Mouse (Mus musculus) heart, postnatal 14 days (tissue): Measurements from ENCODE around the gene R3hdm4. TPM values are rescaled to one million over a fixed set of nuclear protein-coding genes. Genes with fewer than 3 reads are reported as not detected.
"Not testable (repeated sequence)": the region's sequence is repeated elsewhere in the genome, so short reads cannot be mapped to it uniquely, and the experiment has no call there.

ENCODE experiments used
- DNase-seq, 2 experiments: peaks; one replicate each; pipeline ENCODE4 v3.0.0; 2021 to 2022
- intact Hi-C: fragments of 180-260 bp; cut with DNase I; formaldehyde crosslinking; loops from one replicate; pipeline ENCODE4 v1.15.1; 2025
- long read RNA-seq, 2 experiments: library from polyadenylated mRNA; stranded (forward); transcript quantifications; one replicate each; pipeline ENCODE4 v2.0.0; 2021
- total RNA-seq, 2 experiments: library from RNA; stranded (reverse); gene quantifications; 2 replicates each; pipeline ENCODE4 v1.2.3; 2021

The R3hdm4 gene
- 10 to 100 TPM; 81.8 to 93.4 TPM for total RNA-seq
- long read RNA-seq, experiment 1, transcript R3hdm4-201 (8 exons, 1,898 nt), result major isoform, 128 of 148 reads
- long read RNA-seq, experiment 1, partial matches to known transcripts, result 6 of 148 reads
- long read RNA-seq, experiment 1, other reads (novel, unspliced or antisense), result 14 of 148 reads
- long read RNA-seq, experiment 2, transcript R3hdm4-201 (8 exons, 1,898 nt), result major isoform, 101 of 120 reads
- long read RNA-seq, experiment 2, partial matches to known transcripts, result 11 of 120 reads
- long read RNA-seq, experiment 2, other reads (novel, unspliced or antisense), result 8 of 120 reads

GRCm38 (mm10) chr10:79920958-79921535 lies at the start of gene R3hdm4:
Gene R3hdm4 (minus strand): TSS chr10:79921208.
- intact Hi-C loops, result no loop called here
- DNase-seq, result no peak

DNA sequence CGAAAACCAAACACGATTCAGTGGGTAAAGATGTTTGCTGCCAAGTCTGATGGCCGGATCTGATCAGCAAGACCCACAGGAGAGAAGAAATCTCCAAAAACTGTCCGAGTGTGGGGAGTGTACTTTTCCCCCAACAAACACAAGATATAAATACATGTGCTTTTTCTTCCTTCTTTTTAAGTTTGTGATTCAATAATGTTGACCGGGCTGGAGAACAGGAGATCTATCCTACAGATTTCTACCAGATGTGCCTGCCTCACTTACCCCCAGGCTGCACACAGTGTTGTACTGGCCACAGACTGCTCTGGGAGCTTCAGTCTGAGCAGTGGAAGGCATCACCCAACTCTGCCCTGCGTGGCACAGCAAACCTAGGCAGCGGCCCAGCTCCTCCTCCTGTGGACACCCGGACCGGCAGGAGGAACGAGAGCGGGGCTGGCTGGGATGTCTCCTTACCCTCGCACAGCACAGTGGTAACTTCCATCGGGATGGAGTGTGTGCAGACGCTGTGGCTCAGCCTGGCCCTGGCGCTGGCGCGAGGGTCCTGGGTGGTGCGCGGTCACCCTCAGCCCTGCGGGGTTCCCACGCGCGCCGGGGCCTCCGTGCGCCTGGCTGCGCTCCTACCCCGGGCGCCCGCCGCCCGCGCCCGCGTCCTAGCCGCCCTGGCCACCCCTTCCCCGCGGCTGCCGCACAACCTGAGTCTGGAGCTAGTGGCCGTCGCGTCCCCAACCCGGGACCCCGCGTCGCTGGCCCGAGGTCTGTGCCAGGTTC lies 49.6 kb upstream of the R3hdm4 start, which contains the start of gene Grin3b:
Gene Grin3b, plus strand, starts transcription at position 301 of the 768 bp plus-strand sequence.
- intact Hi-C loops, result no loop called here
- DNase-seq, result no peak

DNA sequence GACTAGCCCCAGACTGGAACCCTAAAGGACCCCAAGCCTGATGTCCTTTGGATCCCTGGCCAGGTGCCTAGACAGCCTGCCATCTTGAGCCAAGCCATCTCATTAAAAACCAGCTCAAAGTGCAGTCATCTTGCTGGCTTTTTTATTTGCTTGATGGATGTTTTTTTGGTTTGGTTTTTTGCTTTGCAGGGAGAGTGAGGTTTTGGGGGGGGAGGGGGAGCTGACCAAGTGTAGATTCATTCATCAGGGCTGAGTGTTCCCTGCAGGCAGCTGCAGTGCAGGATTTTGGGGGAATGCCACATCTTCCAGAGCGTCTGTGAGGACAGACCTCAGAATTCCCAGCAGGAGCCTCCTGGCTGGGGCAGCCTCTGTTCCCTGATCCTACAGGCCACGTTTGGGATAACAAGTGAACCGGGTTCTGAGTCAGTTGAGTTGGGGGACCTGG lies 48.1 kb upstream of the R3hdm4 start:
- DNase-seq, result no peak
- intact Hi-C loops, result loop anchor here (10.0 kb wide), 2 partner anchors 166 to 276 kb away; partner anchors contain the start of genes Atp5d and Ndufs7

- intact Hi-C loops, result loop anchor here (10.0 kb wide), 2 partner anchors 167 to 277 kb away; partner anchors contain the start of genes Atp5d and Ndufs7
- DNase-seq, result no peak
Measured at GRCm38 (mm10) chr10:79968181-79968580, 47.2 kb upstream of the R3hdm4 start.

- intact Hi-C loops, result loop anchor here (10.0 kb wide), 2 partner anchors 168 to 278 kb away; partner anchors contain the start of genes Atp5d and Ndufs7
- peak; percentile 44 to 48 for DNase-seq
Measured at GRCm38 (mm10) chr10:79966886-79967400, 45.9 kb upstream of the R3hdm4 start.

DNA sequence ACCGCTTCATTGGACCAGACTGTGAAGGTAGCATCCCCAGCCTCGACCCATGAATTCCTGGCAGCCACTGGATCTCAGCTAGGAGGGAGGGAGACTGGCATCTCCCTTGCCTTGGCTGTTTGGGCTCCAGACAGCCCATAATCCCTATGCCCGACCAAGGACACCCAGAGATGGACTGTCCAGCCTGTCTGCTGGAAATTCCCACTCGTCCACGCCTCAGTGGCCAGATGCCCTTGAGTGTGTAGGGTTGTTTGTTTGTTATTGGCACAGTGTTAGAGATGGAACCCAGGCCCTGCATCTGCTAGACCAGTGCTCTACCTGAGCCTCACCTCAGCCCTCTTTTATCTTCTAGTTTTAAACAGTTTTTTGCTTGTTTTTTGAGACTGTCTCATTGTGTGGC lies 44.3 kb upstream of the R3hdm4 start:
- DNase-seq, result no peak

DNA sequence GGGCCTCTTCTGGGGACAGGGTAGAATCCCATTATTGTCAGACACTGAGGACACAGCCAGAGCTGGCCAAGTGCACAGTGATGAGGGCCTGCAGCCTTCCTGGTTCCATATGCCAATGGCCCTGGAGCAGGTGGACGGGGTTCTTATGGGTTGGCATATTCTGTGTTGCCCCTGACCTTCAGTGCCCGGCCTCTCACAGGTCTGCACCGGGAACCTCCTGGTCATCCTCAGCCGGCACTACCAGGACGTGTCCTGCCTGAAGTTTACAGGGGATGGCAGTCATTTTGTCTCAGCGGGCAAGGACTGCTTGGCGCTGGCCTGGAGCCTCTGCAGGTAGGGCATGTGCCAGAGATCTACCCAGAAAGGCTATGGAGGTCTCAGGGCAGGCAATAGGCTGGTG lies 43.7 kb upstream of the R3hdm4 start:
- no peak for DNase-seq
- intact Hi-C loops, result loop anchor here (10.0 kb wide), 2 partner anchors 170 to 280 kb away; partner anchors contain the start of genes Atp5d and Ndufs7

More for the DNA sequence above, 44.3 kb upstream of the R3hdm4 start:
- intact Hi-C loops, result loop anchor here (10.0 kb wide), 2 partner anchors 169 to 279 kb away; partner anchors contain the start of genes Atp5d and Ndufs7

- intact Hi-C loops, result loop anchor here (10.0 kb wide), 2 partner anchors 174 to 284 kb away; partner anchors contain the start of genes Atp5d and Ndufs7
- DNase-seq, result no peak
Measured at GRCm38 (mm10) chr10:79960671-79961294, 39.8 kb upstream of the R3hdm4 start.

GRCm38 (mm10) chr10:79959847-79960601 lies 39.0 kb upstream of the R3hdm4 start, which contains the start of gene Wdr18:
Gene Wdr18 (plus strand): TSS chr10:79960152.
- DNase-seq, result peak; percentile 99
- intact Hi-C loops, result loop anchor here (10.0 kb wide), 2 partner anchors 175 to 285 kb away; partner anchors contain the start of genes Atp5d and Ndufs7

GRCm38 (mm10) chr10:79959412-79959811 lies 38.4 kb upstream of the R3hdm4 start:
- DNase-seq, result peak in 1 of 2 experiments; percentile 51
- intact Hi-C loops, result not testable (repeated sequence)

DNA sequence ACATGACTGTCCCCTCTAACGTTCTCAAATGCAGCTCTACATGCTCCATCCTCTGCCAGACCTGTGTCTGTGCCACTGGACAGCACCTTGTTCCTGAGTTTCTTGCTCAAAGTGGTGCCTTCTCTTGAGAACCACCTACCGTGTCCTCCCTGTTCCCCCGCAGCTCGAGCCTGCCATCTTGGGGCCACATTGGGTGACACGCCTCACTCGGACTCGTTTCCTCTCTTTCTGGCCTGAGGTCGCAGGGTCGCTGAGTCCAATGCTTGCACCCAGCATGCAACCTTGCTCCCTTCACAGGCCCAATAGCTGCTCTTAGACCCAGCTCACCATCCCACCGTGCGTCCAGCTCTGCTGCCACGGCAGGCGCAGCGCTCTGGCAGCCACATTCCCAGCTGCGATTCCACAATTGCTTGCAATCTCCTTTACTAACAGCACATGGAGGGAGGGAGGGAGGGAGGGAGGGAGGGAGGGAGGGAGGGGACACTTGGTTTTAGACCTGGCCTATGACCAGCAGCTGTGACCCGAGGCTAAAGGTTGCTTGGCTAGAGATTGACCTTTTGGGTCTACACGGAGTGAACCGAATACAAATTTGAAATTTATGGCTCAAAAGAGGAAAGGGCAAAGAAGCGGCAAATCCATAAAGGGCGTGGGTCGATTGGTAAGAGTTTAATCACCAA lies 37.3 kb upstream of the R3hdm4 start:
- peak; percentile 84 to 89 for DNase-seq

DNA sequence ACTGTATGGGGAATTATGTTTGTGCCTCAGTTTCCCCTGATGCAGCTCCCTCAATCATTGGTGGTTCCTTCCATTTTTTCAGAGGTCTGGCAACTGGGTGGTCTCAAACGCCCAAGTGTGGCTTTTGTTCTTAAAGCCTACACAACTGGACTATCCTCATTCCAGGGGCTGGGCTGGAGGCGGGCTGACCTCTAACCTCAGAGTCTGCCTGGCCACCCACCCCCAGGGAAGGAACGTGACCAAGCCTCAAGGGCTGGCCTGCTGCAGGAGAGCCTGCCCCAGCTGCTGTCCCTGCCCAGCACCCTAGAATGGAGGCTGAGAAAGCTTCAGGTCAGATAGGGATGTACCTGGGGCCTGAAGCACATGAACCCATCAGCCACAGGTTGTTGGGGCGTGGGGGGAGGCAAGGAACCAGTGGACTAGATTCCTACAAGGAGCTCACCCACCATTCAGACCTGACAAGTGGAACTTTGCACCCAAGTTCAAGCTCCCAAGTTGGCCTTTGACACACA lies 35.7 kb upstream of the R3hdm4 start:
- DNase-seq, result no peak
- intact Hi-C loops, result loop anchor here (2.0 kb wide), 2 partner anchors 64 to 122 kb away; no protein-coding TSS in a partner anchor

More for the DNA sequence above, 37.3 kb upstream of the R3hdm4 start:
- intact Hi-C loops, result loop anchor here (1.0 kb wide), 1 partner anchor 33 kb away; no protein-coding TSS in a partner anchor

- DNase-seq, result no peak
- intact Hi-C loops, result loop anchor here (2.0 kb wide), 2 partner anchors 63 to 121 kb away; no protein-coding TSS in a partner anchor
Measured at GRCm38 (mm10) chr10:79955691-79956090, 34.7 kb upstream of the R3hdm4 start.

GRCm38 (mm10) chr10:79953946-79954345 lies 32.9 kb upstream of the R3hdm4 start:
- peak; percentile 44 to 52 for DNase-seq
- intact Hi-C loops, result no loop called here

GRCm38 (mm10) chr10:79950661-79951060 lies 29.7 kb upstream of the R3hdm4 start:
- no peak for DNase-seq
- intact Hi-C loops, result no loop called here

DNA sequence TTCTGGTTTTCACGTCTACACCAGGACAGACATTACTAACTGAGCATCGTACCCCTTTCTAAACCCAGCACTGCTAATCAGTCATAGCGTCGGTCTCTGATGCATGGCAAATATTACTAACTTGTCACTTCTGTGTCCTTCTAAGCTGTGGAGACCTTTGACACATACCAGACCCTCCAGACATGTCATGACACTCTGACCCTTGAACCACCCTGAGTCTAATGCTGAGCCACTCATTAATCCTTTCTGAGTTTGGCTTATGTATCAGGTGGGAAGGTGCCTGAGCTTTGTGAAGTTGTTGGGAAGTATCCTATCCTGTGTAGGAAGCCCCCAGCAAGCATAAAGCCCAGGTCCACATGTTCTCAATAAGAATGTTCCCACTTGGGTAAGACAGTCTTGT lies 28.9 kb upstream of the R3hdm4 start:
- intact Hi-C loops, result no loop called here
- DNase-seq, result no peak

DNA sequence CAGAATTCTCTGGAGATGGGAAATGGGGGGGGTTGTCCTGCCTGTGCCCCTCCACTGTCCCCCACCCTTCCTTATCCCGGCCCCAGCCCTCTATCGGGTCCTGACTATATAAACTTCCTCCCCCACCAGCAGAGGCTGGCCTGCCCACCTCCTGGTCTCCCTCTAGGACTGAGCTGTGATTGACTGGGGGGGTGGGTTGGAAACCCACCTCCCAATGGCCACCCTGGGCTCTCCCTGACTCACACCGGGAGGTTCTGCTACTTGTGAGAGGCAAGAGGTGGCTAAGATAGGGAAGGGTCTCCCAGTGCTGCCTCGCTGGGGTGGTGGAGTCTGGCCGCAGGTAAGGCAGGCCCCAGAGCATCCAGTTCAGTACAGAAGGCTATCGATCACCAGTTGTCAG lies 26.5 kb upstream of the R3hdm4 start:
- no peak for DNase-seq
- intact Hi-C loops, result no loop called here

DNA sequence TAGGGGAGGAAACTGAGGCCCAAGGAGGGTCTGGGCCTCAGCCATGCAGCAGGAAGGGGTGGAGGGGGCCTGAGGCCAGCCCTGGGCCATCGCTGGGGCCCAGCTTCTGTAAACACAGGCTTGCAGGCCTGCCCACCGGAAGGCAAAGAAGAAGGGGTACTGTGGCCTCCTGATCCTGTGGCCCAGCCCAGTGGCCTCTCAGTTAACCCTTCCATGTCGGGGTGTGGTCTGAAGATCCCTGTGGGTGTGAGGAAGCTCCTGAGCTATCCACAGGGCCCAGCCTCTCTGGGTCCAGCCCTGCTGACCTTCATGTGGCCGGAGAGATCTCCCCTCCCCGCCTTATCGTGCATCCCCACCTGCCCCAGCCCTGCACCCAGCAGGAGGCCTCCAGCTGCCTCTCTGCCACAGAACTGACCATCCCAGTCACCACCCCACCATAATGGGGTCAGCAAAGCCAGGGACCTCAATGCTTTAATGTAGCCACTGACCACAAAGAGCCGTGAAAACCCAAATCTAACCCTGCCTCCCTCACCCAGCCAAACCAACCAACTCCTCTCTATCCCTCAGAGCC lies 25.8 kb upstream of the R3hdm4 start:
- no peak for DNase-seq
- intact Hi-C loops, result no loop called here
